Mouse (Mus musculus): ENCODE measurements around the gene Pgp. TPM values are rescaled to one million over a fixed set of nuclear protein-coding genes. Genes with fewer than 3 reads are reported as not detected.

Pgp gene
- total RNA-seq, 2 experiments from 2014 or later, result 64.7 to 67.9 TPM

DNA sequence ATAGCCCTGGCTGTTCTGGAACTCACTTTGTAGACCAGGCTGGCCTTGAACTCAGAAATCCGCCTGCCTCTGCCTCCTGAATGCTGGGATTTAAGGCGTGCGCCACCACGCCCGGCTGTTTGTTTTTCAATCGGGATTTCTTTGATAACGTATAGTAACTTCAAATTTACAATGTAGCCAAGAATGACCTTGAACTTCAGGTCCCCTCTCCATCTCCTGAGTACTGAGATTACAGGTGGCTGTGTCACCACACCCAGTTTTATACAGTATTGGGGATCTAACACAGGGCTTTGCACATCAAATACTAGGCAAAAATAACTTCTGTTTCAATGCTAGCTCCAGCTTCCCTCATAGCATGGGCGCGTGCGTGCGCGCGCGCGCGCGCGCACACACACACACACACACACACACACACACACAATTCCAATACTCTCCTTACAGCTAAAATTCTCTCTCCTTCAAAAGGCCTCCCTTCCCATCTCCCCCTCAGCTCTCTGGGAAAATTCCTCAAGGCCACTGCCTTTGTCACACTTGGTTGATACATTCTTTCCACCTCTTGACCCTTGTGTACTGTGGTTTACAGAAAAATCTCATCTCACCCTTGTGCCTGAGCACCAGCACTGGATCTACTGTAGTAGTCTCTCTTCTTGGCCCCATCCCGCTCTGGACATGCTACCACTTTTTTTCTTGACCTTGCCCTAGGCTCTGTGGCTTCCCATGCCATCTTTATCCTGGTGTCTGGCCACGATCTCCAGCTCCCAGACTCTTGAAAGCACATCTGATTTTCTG, 11.0 kb downstream of the Pgp start:
- no peak for DNase-seq (ENCODE audit: low spot score in 2 of 2)

DNA sequence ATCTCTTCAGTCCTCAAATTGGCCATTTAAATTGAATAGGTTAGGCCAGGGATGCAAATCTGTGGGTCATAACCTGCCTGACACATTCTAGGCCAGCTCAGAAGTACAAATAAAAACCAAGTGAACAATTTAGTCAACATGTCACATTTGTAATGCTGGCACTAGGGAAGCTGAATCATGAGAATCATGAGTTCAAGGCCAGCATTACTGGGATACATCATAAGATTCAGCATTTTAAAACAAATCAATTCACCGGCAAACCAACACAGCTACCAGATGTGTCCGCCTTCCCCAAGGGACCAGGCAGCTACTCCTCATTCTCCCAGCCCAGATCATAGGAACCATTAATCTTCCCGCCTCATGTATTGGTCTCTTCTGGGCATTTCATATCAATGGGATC, 13.3 kb downstream of the Pgp start:
- DNase-seq (ENCODE audit: low spot score in 2 of 2), result no peak

DNA sequence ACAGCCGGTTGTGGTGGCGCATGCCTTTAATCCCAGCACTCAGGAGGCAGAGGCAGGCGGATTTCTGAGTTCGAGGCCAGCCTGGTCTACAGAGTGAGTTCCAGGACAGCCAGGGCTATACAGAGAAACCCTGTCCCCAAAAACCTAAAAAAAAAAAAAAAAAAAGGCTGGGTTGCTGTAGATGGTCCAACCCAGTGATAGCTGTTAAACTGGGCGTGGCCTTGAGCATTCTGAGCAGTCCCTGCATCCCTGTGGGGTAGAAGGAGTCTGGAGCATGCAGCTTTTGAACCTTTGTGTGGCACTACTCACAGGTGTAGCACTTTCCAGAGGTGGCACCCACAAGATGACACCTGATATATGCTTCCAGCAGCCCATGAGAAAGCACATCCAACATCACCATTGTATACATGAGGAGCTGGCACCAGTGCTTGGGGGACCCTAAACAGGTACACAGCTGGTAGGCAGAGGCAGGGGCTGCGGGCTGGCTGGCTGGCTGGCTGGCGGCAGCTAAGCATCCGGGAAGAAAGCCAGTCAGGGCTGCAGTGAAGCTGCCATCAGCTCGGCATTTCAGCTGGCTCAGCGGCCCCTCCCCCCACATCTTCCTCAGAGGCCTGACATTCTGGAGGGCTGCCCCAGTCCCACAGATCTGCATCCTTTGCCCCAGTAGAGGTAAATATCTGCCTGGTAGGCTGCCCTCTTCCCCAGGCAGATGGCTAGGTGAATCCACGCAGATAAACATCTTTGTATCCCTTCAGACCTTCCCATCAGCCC, 15.1 kb downstream of the Pgp start:
- peak; percentile 66 to 77 for DNase-seq (ENCODE audit: low spot score in 2 of 2)

DNA sequence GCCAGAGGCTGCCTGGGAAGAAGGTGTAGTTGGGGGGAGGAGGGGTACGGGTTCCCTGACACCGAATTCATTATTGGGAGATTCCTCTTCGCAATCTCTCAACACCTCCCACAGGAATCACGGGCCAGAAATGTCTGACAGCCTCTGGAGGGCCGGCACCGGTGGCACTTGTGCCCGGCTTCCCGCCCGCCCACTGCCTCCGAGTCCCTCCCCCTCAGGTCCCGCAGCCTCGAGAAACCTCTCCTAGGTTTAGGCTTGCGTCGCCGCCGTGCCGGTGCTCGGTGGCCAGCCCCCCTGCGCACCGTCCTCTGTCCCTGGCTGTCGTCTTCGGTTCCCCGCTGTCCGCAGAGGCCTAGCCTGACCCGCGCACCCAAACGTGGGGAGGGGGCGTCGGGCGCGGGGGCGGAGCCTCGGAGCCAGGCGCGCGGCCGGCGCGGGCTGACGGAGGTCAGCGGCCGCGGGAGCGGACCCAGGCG, 18.0 kb downstream of the Pgp start, which contains the start of gene Caskin1:
Caskin1 (plus strand) TSS at position 416 of the 476 bp plus-strand sequence.
- peak; percentile 52 to 68 for DNase-seq (ENCODE audit: low spot score in 2 of 2)

DNA sequence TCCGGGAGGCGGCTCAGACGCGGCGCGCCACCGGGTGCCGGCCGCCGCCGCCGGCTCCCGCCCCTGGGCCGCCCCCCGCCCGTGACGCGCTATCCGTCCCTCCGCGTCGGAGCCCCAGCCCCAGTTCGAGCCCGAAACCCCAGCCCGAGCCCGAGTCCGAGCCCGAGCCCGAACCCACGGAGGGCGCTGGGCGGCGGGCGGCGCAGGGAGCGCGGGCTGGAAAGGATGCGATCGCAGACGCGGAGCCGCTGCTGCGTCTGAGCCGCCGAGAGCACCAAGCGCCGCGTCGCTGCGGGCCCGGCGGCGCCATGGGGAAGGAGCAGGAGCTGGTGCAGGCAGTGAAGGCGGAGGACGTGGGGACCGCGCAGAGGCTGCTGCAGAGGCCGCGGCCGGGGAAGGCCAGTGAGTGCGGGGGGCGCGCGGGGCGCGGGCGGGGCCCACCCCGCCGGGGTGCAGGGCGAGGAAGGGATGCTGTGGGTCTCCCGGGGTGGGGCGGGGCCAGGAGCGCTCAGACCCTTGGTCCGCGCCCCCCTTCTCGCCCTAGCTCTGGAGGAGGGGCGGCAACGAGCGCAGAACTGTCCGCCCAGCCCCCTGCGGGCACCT, 18.6 kb downstream of the Pgp start:
- peak; percentile 62 to 68 for DNase-seq (ENCODE audit: low spot score in 2 of 2)

DNA sequence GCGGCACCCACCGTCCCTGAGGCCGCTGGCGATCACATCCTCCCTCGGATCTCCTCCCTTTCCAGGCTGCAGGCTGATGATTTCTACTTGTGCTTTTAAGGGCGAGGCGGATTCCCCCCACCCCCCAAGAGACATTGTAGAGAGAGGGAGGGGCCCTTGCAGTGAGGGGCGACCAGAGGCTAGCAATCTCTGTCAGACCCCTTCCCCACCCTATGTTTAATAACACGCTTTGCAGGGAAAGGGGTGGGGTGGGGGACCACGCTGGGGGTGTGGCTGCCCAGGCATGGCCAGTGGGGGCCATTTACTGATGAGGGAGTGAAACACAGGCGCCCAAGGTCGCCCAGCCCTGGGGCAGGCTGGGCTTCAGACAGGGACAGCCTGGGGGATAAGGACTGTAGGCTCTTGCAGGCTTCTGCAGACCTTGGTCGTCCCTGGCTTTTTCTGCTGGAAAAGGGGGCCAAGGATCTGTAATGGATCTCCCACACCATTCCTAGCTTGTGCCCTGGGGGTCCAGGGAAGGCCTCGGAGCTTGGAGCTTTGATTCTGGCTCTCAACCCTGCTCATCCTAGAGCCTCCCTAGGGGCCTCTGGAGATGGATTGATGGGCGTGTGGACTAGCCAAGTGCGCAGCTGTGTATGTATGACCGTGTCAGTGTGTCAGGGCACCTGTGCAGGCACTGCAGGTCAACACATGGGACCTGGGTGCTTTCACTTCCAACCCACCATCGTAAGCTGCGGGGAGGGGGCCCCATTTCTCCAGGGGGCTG, 19.3 kb downstream of the Pgp start:
- peak; percentile 14 to 39 for DNase-seq (ENCODE audit: low spot score in 2 of 2)

DNA sequence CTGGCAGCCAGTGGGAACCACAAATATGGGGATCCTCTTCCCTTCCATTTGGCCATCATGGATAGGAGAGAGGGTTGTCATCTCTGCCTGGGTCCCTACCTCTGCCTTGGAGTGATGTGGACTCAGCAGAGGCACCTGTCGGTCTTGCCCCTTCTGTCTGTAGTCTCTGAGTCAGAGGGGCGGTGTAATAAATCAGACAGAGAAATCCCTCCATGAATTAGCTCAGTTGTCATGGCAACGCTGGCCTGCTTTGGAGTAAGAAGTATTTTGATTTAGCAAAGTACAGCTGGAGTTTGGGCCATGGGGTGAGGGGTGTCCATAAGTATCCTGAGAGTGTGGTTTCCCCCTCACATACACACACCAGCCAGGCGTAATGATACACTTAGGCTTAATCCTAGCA, 20.2 kb downstream of the Pgp start:
- peak in 1 of 2 experiments; percentile 47 for DNase-seq (ENCODE audit: low spot score in 2 of 2)

DNA sequence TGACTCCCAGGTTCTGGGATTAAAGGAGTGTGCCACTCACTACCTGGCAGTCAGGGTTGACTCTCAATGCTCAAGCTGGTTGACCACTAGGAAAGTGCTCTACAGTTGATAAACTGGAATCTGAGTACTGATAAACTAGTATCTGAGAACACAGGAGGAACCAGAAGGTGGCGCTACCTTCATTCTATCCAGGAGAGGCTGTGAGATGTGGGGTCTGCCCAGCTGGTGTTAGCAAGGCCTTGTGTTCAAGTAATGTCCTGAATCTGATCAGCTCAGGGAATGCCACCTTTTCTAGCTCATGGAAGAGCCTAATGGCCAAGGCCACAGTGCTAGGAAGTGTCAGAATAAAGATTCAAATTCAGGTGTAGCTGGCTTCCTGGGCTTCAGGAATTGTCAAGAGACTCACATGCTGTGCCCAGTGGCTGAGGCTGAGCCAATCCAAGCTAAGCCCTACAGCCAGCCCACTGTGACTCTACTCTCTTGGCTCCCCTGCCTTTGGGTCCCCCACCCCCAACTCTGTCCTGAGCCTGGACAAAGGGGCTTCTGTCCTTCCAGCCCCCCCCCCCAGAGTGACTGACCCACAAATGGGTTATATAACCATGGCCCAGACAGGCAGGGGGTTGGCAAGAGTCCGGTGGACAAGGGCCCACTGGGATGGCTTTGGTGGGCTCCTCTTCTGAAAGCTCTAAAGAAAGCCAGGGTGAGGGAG, 24.6 kb downstream of the Pgp start:
- peak; percentile 75 to 79 for DNase-seq (ENCODE audit: low spot score in 2 of 2)

DNA sequence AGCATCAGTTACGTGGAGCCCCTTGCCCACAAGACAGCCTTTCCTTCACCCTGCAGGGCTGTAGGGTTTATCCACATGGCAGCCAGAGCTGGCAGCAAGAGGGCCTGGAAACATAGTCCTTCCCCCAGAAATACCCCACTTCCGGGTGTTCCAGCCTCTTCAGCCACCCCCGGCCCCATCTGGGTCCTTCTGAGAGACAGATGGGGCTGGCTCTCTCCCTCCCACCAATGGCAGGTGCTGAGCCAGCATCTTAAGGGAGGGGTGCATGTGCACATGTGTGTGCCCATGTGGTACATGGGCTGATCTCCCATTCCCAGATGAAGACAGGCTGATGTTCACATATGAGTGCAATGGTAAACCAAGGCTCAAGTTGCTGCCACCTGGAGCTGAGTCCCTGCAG, 25.3 kb downstream of the Pgp start:
- DNase-seq (ENCODE audit: low spot score in 2 of 2), result peak in 1 of 2 experiments; percentile 66

DNA sequence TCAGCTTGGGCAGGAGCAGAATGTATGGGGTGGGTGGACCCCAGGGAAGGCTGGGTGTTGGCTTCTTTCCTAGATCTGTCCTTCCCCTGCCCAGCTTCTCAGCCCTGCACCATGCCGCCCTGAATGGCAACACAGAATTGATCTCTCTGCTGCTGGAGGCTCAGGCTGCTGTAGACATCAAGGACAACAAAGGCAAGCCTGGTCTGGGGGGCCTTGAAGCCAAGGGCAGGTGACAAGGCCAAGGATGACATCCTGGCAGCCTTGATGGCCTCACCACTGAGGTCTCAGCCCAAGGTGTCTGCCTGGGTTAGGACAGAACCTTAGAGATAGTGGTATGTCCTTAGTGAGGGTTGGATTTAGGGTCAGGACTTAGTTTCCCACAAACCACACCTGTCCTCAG, 25.8 kb downstream of the Pgp start:
- DNase-seq (ENCODE audit: low spot score in 2 of 2), result no peak

DNA sequence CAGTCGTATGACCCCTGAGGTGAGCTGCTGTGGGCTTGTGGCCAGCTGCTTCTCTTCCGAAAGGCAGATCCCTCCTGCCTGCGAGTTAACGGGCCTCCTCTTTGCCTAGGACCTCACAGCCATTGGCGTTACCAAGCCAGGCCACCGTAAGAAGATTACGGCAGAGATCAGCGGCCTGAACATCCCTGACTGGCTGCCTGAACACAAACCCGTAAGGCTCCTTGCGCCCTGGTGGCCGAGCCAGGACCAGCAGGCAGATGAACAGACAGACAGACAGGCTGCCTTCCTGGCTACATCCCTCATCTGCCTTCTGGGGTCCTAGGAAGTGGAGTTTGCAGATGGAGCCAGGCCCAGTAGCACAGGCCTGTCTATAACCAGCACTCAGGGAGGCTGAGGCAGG, 32.0 kb downstream of the Pgp start:
- no peak for DNase-seq (ENCODE audit: low spot score in 2 of 2)

DNA sequence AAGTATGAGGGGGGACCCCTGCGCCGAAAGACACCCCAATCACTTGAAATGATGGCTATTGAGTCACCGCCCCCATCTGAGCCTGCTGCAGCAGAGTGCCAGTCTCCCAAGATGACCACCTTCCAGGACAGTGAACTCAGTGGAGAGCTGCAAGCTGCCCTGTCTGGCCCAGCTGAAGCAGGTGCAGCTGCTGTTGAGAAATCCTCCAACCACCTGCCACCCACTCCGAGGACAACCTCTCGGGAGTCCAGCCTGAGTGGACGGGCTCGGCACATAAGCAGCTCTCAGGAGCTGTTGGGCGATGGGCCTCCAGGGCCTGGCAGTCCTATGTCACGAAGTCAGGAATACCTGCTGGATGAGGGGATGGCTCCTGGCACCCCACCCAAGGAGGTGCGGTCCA, 33.9 kb downstream of the Pgp start:
- DNase-seq (ENCODE audit: low spot score in 2 of 2), result no peak

DNA sequence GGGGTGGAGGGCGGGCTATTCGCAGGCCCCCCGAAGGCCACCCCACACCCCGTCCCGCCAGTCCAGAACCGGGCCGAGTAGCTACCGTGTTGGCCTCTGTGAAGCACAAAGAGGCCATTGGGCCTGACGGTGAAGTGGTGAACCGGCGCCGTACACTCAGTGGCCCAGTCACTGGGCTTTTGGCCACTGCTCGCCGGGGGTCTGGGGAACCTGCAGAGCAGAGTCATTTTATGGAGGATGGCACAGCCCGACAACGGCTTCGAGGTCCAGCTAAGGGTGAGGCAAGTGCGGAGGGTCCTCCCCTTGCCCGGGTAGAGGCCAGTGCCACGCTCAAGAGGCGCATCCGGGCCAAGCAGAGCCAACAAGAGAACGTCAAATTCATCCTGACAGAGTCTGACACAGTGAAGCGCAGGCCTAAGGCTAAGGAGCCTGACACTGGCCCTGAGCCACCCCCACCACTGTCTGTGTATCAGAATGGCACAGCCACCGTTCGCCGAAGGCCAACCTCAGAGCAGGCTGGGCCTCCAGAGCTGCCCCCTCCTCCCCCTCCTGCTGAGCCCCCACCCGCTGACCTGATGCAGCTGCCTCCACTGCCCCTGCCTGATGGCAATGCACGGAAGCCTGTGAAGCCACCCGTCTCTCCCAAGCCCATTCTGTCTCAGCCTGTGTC, 35.2 kb downstream of the Pgp start:
- no peak for DNase-seq (ENCODE audit: low spot score in 2 of 2)

DNA sequence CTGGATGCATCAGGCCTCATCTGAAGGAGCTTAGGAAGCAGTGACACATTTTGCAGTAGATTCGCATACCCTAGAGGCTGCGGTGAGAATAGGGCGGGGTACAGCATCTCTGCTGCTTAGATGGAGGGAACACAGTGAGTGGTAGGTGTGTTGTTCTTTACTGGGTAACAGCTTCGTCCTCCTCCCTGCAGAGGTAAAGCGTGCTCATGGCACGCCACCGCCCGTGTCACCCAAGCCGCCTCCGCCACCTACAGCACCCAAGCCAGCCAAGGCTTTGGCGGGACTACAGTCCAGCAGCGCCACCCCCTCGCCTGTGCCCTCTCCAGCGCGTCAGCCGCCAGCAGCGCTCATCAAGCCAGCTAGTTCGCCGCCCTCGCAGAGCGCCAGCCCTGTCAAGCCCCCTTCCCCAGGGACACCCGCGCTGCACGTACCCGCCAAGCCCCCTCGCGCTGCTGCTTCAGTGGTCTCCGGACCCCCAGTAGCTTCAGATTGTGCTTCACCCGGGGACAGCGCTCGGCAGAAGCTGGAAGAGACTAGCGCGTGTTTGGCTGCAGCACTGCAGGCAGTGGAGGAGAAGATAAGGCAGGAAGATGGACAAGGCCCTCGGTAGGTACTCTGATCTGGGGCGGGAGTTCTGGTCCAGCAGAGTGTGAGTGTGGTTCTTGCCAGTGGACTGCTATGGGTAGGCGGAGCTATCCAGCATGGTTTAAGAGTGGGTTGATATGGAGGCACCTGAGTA, 36.3 kb downstream of the Pgp start:
- DNase-seq (ENCODE audit: low spot score in 2 of 2), result peak; percentile 53 to 70

DNA sequence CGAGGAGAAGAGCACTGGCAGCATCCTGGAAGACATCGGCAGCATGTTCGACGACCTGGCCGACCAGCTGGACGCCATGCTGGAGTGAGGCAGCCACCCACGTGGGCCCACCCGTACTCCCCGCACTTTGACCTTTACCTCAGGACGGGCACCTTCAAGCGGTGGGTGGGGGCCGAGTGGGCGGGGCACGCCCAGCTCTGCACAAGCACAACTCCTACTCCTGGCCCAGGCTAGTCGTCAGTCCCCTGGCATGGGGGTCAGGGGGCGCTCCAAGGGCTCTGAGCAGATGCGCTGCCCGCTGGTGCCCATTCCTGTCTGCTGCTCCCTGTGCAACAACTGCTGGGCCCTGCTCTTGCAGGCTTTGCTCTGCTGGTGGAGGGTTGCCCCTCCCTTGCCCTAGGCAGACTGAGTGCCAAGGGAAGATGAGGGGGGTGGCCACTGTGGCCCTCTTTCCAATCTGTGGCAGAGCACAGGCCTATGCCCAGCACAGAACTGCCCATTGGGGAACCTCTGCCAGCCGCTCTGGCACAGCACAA, 37.0 kb downstream of the Pgp start:
- DNase-seq (ENCODE audit: low spot score in 2 of 2), result no peak

DNA sequence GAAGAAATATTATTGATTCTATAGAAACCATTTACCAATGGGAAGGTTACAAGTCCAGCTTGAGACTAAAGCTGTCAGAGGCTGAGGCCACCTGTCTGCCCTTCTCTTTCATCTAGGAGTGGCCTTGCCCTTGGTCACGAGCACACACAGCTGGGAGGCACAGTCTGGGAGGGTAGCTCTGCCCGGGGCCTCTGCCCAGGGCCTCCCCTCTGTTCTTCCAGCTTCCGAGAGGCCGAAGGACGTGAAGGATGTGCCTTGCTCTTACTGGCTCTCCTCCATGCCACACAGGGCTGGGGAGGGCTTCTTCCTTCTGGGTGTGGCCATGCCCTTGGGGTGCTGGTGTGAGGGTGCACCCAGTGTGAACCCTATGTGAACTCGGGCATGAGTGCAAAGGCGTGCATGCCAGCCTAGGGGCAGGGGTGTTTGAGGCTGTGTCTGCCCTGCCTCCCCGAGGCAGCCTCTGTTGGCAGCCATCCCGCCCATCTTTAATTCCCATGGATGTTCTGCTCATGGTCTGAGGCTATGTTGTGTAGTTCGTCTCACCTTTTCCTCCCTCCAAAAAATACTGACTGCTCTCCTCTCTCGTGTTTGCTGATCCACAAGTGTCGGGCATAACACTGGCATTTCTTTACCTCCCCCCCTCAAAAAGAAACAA, 37.7 kb downstream of the Pgp start:
- DNase-seq (ENCODE audit: low spot score in 2 of 2), result no peak

DNA sequence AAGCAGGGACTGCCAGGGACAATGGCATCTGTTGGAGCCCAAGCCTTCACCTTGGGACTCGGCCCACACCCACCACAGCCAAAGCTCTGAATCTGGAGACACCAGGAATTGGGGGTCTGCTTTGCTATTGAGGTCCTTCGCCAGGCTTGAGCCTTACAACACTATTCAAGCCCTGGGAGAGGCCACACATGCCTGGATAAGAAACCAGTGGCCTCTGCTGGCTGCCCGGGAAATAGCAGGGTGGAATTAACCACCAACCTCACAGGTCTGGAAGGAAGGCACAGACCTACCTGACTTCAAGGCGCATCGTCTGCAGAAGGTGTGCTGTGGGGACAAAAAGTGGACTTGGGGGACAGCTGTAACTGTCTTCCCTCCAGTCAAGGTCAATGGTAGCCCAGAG, 43.4 kb downstream of the Pgp start:
- peak; percentile 75 to 84 for DNase-seq (ENCODE audit: low spot score in 2 of 2)
